Mouse (Mus musculus): ENCODE results near the gene Pakap. TPM values are rescaled to one million over a fixed set of nuclear protein-coding genes. Genes with fewer than 3 reads are reported as not detected.

The Pakap gene
- total RNA-seq, 2 experiments from 2014 or later = 20.8 to 26.0 TPM

GRCm38 (mm10) chr4:57624819-57625218, 56.8 kb downstream of the Pakap start:
- no peak for DNase-seq (ENCODE audit: low spot score in 2 of 2)

- DNase-seq (ENCODE audit: low spot score in 2 of 2) = no peak
Measured at GRCm38 (mm10) chr4:57625306-57625705, 57.3 kb downstream of the Pakap start.

GRCm38 (mm10) chr4:57625756-57626155, 57.8 kb downstream of the Pakap start:
- no peak for DNase-seq (ENCODE audit: low spot score in 2 of 2)

- DNase-seq (ENCODE audit: low spot score in 2 of 2) = no peak
Measured at GRCm38 (mm10) chr4:57626921-57627320, 58.9 kb downstream of the Pakap start.

- DNase-seq (ENCODE audit: low spot score in 2 of 2) = no peak
Measured at GRCm38 (mm10) chr4:57632386-57632785, 64.4 kb downstream of the Pakap start.

GRCm38 (mm10) chr4:57633052-57633451, 65.1 kb downstream of the Pakap start:
- DNase-seq (ENCODE audit: low spot score in 2 of 2) = no peak

GRCm38 (mm10) chr4:57634956-57635355, 67.0 kb downstream of the Pakap start:
- no peak for DNase-seq (ENCODE audit: low spot score in 2 of 2)

GRCm38 (mm10) chr4:57636782-57637482, 69.0 kb downstream of the Pakap start:
- no peak for DNase-seq (ENCODE audit: low spot score in 2 of 2)

- peak; percentile 28 to 36 for DNase-seq (ENCODE audit: low spot score in 2 of 2)
Measured at GRCm38 (mm10) chr4:57637636-57638386, 69.8 kb downstream of the Pakap start.

- no peak for DNase-seq (ENCODE audit: low spot score in 2 of 2)
Measured at GRCm38 (mm10) chr4:57638941-57639340, 71.0 kb downstream of the Pakap start.

- DNase-seq (ENCODE audit: low spot score in 2 of 2) = no peak
Measured at GRCm38 (mm10) chr4:57640222-57640621, 72.2 kb downstream of the Pakap start.

GRCm38 (mm10) chr4:57640971-57641370, 73.0 kb downstream of the Pakap start:
- no peak for DNase-seq (ENCODE audit: low spot score in 2 of 2)

GRCm38 (mm10) chr4:57650994-57651393, 83.0 kb downstream of the Pakap start:
- no peak for DNase-seq (ENCODE audit: low spot score in 2 of 2)

- no peak for DNase-seq (ENCODE audit: low spot score in 2 of 2)
Measured at GRCm38 (mm10) chr4:57651547-57651946, 83.6 kb downstream of the Pakap start.

GRCm38 (mm10) chr4:57652185-57652904, 84.4 kb downstream of the Pakap start:
- no peak for DNase-seq (ENCODE audit: low spot score in 2 of 2)

- DNase-seq (ENCODE audit: low spot score in 2 of 2) = no peak
Measured at GRCm38 (mm10) chr4:57655966-57656365, 88.0 kb downstream of the Pakap start.

- peak; percentile 41 to 73 for DNase-seq (ENCODE audit: low spot score in 2 of 2)
Measured at GRCm38 (mm10) chr4:57656388-57656787, 88.4 kb downstream of the Pakap start.

- no peak for DNase-seq (ENCODE audit: low spot score in 2 of 2)
Measured at GRCm38 (mm10) chr4:57656861-57657260, 88.9 kb downstream of the Pakap start.

- DNase-seq (ENCODE audit: low spot score in 2 of 2) = no peak
Measured at GRCm38 (mm10) chr4:57660470-57660869, 92.5 kb downstream of the Pakap start.

GRCm38 (mm10) chr4:57666101-57666500, 98.1 kb downstream of the Pakap start:
- no peak for DNase-seq (ENCODE audit: low spot score in 2 of 2)

- DNase-seq (ENCODE audit: low spot score in 2 of 2) = no peak
Measured at GRCm38 (mm10) chr4:57670813-57671469, 103.0 kb downstream of the Pakap start.
